Mouse (Mus musculus): Measurements from ENCODE around the gene Sema4f.

DNA sequence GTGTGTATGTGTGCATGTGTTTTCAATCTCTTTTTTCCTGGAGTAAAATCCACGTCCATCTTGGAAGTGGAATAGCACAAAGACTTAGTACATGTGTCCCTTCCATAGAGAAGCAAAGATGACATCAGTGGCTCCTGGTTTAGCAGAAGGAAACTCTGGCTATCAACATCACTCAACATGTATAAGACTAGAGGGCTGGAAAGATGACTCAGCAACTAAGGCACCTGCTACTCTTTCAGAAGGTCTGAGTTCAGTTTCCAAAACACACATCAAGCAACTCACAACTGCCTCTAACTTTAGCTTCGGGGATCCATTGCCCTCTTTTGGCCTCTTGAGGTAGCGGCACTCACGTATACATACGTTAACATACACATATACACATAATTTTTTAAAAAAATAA, 28.3 kb downstream of the Sema4f start:
- TF ChIP-seq EP300 (IDR thresholded peaks at IDR 0.05) (no peak), CTCF (IDR thresholded peaks at IDR 0.05) (no peak)

All from lung, postnatal 0 days (tissue).